Mouse (Mus musculus) liver, embryonic 11.5 days (tissue): Measurements from ENCODE around the gene Fgl2. TPM values are rescaled to one million over a fixed set of nuclear protein-coding genes. Genes with fewer than 3 reads are reported as not detected.
"Not testable (repeated sequence)": the region's sequence is repeated elsewhere in the genome, so short reads cannot be mapped to it uniquely, and the experiment has no call there.

ENCODE experiments used
- ATAC-seq: fragments of 200-750 bp; cut with Nextera tagmentation; replicated peaks from 2 replicates; pipeline ENCODE4 v1.8.0; 2017; ENCODE audit warnings: moderate number of reproducible peaks, mild to moderate bottlenecking, moderate TSS enrichment, moderate library complexity; ENCODE audit not compliant: low FRiP score
- DNase-seq: peaks from one replicate; pipeline ENCODE4 v3.0.0-alpha.2; 2017; ENCODE audit warnings: low spot score
- H3K27ac ChIP-seq: fragments of 300-500 bp; sonication (generic); 2 replicates; pipeline ENCODE4 v1.5.1; 2014; ENCODE audit warnings: mild to moderate bottlenecking, low read depth, low read length, control low read depth
- H3K27me3 ChIP-seq: fragments of 300-500 bp; sonication (generic); replicated peaks from 2 replicates; pipeline ENCODE4 v1.6.1; 2014; ENCODE audit warnings: low read length, mixed read lengths; ENCODE audit not compliant: control insufficient read depth, insufficient read depth
- H3K36me3 ChIP-seq: fragments of 300-500 bp; sonication (generic); 2 replicates; pipeline ENCODE4 v1.6.1; 2014; ENCODE audit warnings: mild to moderate bottlenecking, low read length, moderate library complexity, mixed read lengths; ENCODE audit not compliant: control insufficient read depth, insufficient read depth
- H3K4me1 ChIP-seq: fragments of 300-500 bp; sonication (generic); replicated peaks from 2 replicates; pipeline ENCODE4 v1.6.1; 2014; ENCODE audit warnings: low read length, mixed read lengths; ENCODE audit not compliant: control insufficient read depth, insufficient read depth
- H3K4me2 ChIP-seq: fragments of 300-500 bp; sonication (generic); 2 replicates; pipeline ENCODE4 v1.6.1; 2014; ENCODE audit warnings: mild to moderate bottlenecking, control low read depth, moderate library complexity
- H3K4me3 ChIP-seq: fragments of 300-500 bp; sonication (generic); 2 replicates; pipeline ENCODE4 v1.5.1; 2014; ENCODE audit warnings: low read depth, low read length, control low read depth
- H3K9ac ChIP-seq: fragments of 300-500 bp; sonication (generic); 2 replicates; pipeline ENCODE4 v1.6.1; 2014; ENCODE audit warnings: low read depth, low read length, control low read depth
- H3K9me3 ChIP-seq: fragments of 300-500 bp; sonication (generic); 2 replicates; pipeline ENCODE4 v1.6.1; 2016; ENCODE audit warnings: low read length, inconsistent platforms, mixed read lengths; ENCODE audit not compliant: control insufficient read depth
- WGBS: fragments of 180-500 bp; shearing (Covaris S2); extraction: QIAGEN DNeasy Blood & Tissue Kit; methylation state at CpG from one replicate; pipeline ENCODE4 v1.1.7; 2014; 5-methylcytosine and 5-hydroxymethylcytosine counted together
- polyA plus RNA-seq: library from polyadenylated mRNA; unstranded; fragments of >200 nt; fragmentation: Nextera tagmentation; extraction: Ambion mirVana; gene quantifications from 2 replicates; pipeline ENCODE4 v1.2.1, GENCODE M21; 2014

Fgl2 gene
- polyA plus RNA-seq, result 1.9 and 2.2 TPM in 2 replicates

GRCm38 (mm10) chr5:21372493-21373179 lies at the start of gene Fgl2:
Gene Fgl2, plus strand, starts transcription at chr5:21372642.
- H3K4me3 ChIP-seq, result peak within 1 kb of the TSS; percentile 51
- H3K4me1 ChIP-seq, result no peaks in the 10 kb centered on the region
- H3K36me3 ChIP-seq, result no peaks in the 10 kb centered on the region
- H3K27me3 ChIP-seq, result peaks cover 7% of the 10 kb centered on the region; the same call in 1 of the 2 replicates
- peak within 1 kb of the TSS; percentile 54 for H3K9ac ChIP-seq
- ATAC-seq (peak; percentile 56), DNase-seq (peak; percentile 50)
- 7% methylated on average over 31 of the region's 31 CpGs for WGBS
- H3K9me3 ChIP-seq, result no peaks in the 10 kb centered on the region
- peak within 1 kb of the TSS; percentile 64 for H3K4me2 ChIP-seq
- no peak within 1 kb of the TSS for H3K27ac ChIP-seq

- no peak overlapping the region for H3K4me2 ChIP-seq
- no peak for DNase-seq
- H3K27me3 ChIP-seq, result no peaks in the 10 kb centered on the region
- no peaks in the 10 kb centered on the region for H3K36me3 ChIP-seq
- peaks cover 6% of the 10 kb centered on the region for H3K4me1 ChIP-seq
- no peak overlapping the region for H3K4me3 ChIP-seq
- peak; percentile 61 for ATAC-seq
- H3K27ac ChIP-seq, result no peak overlapping the region
- H3K9me3 ChIP-seq, result no peaks in the 10 kb centered on the region
- H3K9ac ChIP-seq, result no peak overlapping the region
- WGBS, result 9% methylated on average over 1 of the region's 1 CpGs
These were observed 45.9 kb upstream of the Fgl2 start for GRCm38 (mm10) chr5:21326494-21326893.

GRCm38 (mm10) chr5:21328560-21328959 lies 43.9 kb upstream of the Fgl2 start:
- no peak for ATAC-seq
- no peaks in the 10 kb centered on the region for H3K9me3 ChIP-seq
- no peak for DNase-seq
- no peak overlapping the region for H3K4me2 ChIP-seq
- no peak overlapping the region for H3K27ac ChIP-seq
- no peaks in the 10 kb centered on the region for H3K36me3 ChIP-seq
- H3K9ac ChIP-seq, result no peak overlapping the region
- 68% methylated on average over 1 of the region's 1 CpGs for WGBS
- no peaks in the 10 kb centered on the region for H3K27me3 ChIP-seq
- H3K4me1 ChIP-seq, result peaks cover 6% of the 10 kb centered on the region
- H3K4me3 ChIP-seq, result no peak overlapping the region

- ATAC-seq, result no peak
- Histone ChIP-seq H3K4me1 (peaks cover 6% of the 10 kb centered on the region), H3K36me3 (no peaks in the 10 kb centered on the region), H3K27me3 (no peaks in the 10 kb centered on the region), H3K4me3 (no peak overlapping the region), H3K27ac (no peak overlapping the region), H3K4me2 (no peak overlapping the region), H3K9me3 (no peaks in the 10 kb centered on the region), H3K9ac (no peak overlapping the region)
- WGBS, result 49% methylated on average over 11 of the region's 11 CpGs
- DNase-seq, result no peak
These were observed 42.5 kb upstream of the Fgl2 start for GRCm38 (mm10) chr5:21329672-21330665.

- 80% methylated on average over 5 of the region's 5 CpGs for WGBS
- no peak for ATAC-seq
- no peak overlapping the region for H3K27ac ChIP-seq
These were observed 40.8 kb upstream of the Fgl2 start for GRCm38 (mm10) chr5:21331656-21332055.

GRCm38 (mm10) chr5:21332119-21332518 lies 40.3 kb upstream of the Fgl2 start:
- no peak overlapping the region for H3K4me2 ChIP-seq
- no peaks in the 10 kb centered on the region for H3K36me3 ChIP-seq
- H3K9ac ChIP-seq, result no peak overlapping the region
- H3K4me3 ChIP-seq, result no peak overlapping the region
- DNase-seq, result no peak
- 54% methylated on average over 1 of the region's 1 CpGs for WGBS
- no peaks in the 10 kb centered on the region for H3K27me3 ChIP-seq
- ATAC-seq, result no peak
- H3K27ac ChIP-seq, result no peak overlapping the region
- H3K4me1 ChIP-seq, result peaks cover 6% of the 10 kb centered on the region
- H3K9me3 ChIP-seq, result no peaks in the 10 kb centered on the region

More at GRCm38 (mm10) chr5:21331656-21332055, 40.8 kb upstream of the Fgl2 start:
- Histone ChIP-seq H3K9ac (no peak overlapping the region), H3K4me1 (peaks cover 6% of the 10 kb centered on the region), H3K9me3 (no peaks in the 10 kb centered on the region), H3K27me3 (no peaks in the 10 kb centered on the region), H3K4me2 (no peak overlapping the region), H3K4me3 (no peak overlapping the region), H3K36me3 (no peaks in the 10 kb centered on the region)
- DNase-seq, result no peak

- H3K4me3 ChIP-seq, H3K4me2 ChIP-seq, ATAC-seq, DNase-seq, H3K4me1 ChIP-seq, H3K27me3 ChIP-seq, H3K9ac ChIP-seq, H3K27ac ChIP-seq, H3K9me3 ChIP-seq, H3K36me3 ChIP-seq: not testable (repeated sequence)
These were observed 30.2 kb upstream of the Fgl2 start for GRCm38 (mm10) chr5:21342265-21342664.

GRCm38 (mm10) chr5:21348366-21348765 lies 24.1 kb upstream of the Fgl2 start:
- Histone ChIP-seq H3K4me2 (no peak overlapping the region), H3K9ac (no peak overlapping the region), H3K27me3 (no peaks in the 10 kb centered on the region), H3K4me3 (no peak overlapping the region), H3K9me3 (no peaks in the 10 kb centered on the region), H3K36me3 (no peaks in the 10 kb centered on the region), H3K4me1 (no peaks in the 10 kb centered on the region), H3K27ac (no peak overlapping the region)
- ATAC-seq (no peak), DNase-seq (no peak)
- WGBS, result 79% methylated on average over 7 of the region's 7 CpGs
